Mouse (Mus musculus) MN1 (cell line): ENCODE measurements around the gene Pdxp.
A peak's percentile ranks its signal among the peaks of the same experiment; 100 is the strongest.
"Not testable (repeated sequence)": the region's sequence is repeated elsewhere in the genome, so short reads cannot be mapped to it uniquely, and the experiment has no call there.

Experiments
- DNase-seq: peaks from one replicate; pipeline ENCODE4 v3.0.0-alpha.2; 2016; ENCODE audit warnings: low spot score

Pdxp gene

DNA sequence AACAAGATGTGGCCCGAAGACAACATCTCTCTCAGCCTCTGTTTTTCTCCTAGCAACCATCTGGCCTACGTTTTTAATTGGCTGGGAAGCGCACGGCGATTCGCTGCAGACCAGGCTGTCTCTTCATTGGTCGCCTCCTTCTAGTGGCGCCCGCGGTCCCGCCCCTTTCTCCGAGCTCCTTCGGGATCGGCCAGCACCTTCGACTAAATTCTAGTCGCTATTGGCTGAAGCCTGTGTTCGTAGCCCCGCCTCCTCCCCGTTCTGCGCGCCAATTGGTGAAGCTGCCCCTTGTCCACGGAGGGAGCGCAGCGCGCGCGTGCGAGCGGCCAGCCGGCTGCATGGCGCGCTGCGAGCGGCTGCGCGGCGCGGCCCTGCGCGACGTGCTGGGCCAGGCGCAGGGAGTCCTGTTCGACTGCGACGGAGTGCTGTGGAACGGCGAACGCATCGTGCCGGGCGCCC, at the start of gene Pdxp:
Gene Pdxp (plus strand): TSS at position 288 of the 459 bp plus-strand sequence.
- DNase-seq: peak; percentile 100

DNA sequence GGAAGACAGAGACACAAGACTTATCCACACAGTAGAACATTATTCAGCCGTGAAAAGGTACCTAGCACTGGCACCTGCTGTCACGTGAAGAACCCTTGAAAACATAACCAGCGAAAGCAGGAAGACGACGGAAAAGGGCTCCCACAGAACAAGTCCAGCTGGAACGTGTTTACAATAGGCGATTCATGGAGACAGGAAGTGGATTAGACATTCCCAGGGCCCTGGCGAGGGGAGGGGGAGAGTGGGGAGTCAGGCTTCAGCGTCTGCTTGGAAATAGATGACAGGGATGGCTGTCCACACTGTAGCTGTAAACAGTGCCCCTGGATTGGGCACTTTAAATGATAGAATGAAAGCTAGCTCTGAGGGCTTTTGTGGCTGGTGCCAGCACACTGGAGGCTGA, 45.3 kb upstream of the Pdxp start:
- peak; percentile 44 for DNase-seq

DNA sequence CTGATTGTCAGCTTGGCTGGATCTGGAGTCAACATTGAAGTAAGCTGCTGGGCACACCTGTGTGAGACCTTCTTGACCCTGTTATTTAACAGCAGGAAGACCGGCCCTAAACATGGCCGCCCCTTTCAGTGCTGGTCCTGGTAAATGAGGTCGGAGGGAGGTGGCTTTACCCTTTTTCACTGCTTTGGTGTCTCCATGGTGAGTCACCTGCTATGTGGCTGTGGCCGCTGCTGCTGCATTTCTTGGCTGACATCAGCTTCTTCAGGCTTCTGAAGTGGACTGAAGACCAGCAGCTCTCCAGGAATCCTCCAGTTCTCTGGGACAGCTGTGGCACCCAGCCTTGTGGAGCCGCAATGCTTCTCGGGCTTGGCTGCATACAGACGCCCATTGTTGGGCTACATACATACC, 44.9 kb upstream of the Pdxp start:
- DNase-seq: peak; percentile 74

DNA sequence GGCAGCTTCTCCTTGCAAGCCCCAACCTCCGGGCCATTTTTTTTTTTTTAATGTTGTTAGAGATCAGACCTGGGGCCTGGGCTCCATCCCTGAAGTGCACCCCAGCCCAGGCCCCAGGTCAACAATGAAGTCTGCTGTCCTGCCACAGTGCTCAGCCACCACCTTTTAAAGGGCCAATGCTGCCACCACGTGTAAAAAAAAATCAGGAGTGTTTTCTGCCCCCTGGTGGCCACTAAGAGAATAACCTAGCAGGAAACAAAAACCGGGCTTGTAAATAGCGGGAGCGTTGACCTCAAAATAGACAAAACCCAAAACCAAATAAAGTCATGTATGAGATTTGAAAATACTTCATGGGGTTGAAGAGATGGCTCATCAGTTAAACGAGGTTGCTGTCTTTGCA, 43.9 kb upstream of the Pdxp start:
- peak; percentile 81 for DNase-seq

DNA sequence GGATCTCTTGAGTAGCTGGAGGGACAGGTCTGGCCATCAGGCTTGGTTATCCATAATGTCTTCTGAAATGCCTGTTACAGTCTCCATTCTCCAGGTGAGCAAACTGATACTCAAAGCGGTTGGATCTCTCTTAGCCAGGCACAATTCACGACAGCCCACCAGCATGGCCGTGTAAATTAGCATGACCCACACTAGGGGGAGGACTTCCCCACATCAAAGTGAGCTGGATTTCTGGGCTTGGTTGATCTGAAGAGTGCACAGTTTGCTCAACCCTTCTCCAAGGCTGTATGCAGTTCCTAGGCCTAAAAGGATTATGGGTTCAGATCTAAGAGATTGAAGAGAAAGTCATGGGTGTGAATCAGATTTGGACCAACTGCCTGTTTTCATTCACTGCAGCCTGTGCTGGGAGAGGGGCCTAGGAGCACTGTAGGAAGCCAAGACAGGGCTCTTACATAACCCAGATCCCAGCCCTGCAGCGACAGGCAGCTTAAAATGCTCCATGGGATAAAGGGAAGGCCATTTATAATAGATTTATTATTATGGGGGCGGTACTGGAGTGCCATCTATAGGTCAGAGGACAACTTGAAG, 41.6 kb upstream of the Pdxp start:
- peak; percentile 39 for DNase-seq

DNA sequence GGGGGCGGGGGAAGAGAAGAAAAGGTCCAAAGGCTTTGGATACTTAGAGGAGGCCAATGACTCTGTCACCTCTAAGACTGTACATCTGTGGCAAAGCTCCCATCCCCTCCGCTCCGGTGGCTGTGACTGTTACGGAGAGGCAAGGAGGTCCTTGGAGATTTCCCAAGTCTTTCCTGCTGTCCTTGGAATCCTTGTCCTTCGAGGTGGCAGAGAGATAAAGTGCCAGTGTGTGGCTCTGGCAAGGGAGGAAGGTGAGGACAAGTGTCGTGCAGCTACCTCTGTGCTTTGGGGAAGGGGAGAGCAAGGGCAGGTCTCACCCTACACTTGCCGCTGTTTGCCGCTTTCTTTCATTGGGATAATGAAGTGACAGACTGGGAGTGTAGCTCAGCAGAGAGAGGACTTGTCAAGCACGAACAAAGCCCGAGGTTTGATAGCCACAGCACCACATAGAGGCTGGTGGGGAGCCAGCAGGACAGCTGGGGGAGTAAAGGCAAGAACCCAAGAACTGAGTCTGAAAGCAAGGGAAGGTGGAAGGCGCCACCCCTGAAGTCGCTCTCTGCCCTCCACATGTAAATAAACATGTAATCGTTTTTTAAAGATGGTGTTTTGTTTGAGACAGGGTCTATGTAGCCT, 39.8 kb upstream of the Pdxp start:
- no peak for DNase-seq

DNA sequence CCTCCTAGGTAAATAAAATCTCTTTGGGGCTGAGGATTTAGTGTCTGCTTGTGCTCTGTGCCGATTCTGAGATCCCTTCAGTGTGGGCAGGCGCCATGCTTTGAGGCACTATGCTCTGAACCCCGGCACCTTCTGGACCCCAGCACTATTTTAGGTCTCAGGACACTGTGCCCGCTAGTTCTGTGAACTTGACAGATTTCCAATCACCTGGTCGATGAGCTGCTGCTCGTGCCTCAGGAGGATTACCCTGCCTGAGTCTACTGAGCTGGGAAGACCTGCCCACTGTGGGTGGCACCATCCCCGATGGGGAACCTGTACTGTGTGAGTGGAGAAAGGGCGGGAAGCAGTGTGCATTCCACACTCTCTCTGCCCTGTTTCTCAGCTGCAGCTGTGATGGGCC, 38.7 kb upstream of the Pdxp start:
- DNase-seq: no peak

DNA sequence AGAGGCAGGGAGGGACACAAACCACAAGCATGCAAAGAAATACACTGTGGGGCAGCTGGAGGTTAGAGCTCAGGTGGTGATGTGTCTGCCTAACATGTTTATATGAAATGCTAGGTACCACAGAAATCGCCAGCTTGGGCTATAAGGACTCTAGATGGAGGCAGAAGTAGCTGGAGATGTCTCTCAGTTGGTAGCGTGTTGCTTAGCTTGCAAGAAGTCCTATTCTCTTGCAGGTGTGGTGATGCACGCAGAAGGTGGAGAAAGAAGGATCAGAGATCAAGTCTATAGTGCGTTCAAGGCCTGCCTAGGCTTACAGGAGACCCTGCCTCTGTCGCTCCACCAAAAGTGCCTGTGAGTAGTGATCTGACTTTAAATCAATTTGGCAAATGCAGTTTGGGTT, 38.2 kb upstream of the Pdxp start:
- no peak for DNase-seq

DNA sequence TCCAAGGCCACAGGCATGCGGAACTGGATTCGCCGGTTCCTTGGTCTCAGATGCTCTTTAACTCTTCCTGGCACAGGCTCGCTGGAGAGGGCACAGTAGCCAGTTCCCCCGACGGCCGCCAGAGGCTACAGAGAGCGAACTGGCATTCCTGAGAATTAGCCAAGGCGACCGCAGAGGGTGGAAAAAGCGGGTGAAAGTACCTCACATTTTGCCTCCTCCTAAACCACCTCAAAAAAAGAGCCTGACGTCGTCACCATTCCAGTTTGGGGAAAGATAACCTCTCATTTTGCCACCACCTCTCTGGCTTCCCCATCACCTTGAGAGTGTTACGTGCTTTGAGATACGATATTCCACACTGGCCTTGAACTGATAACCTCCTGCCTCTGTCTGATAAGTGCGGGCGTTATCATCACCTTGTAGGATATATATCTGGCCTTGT, 37.4 kb upstream of the Pdxp start:
- peak; percentile 91 for DNase-seq

DNA sequence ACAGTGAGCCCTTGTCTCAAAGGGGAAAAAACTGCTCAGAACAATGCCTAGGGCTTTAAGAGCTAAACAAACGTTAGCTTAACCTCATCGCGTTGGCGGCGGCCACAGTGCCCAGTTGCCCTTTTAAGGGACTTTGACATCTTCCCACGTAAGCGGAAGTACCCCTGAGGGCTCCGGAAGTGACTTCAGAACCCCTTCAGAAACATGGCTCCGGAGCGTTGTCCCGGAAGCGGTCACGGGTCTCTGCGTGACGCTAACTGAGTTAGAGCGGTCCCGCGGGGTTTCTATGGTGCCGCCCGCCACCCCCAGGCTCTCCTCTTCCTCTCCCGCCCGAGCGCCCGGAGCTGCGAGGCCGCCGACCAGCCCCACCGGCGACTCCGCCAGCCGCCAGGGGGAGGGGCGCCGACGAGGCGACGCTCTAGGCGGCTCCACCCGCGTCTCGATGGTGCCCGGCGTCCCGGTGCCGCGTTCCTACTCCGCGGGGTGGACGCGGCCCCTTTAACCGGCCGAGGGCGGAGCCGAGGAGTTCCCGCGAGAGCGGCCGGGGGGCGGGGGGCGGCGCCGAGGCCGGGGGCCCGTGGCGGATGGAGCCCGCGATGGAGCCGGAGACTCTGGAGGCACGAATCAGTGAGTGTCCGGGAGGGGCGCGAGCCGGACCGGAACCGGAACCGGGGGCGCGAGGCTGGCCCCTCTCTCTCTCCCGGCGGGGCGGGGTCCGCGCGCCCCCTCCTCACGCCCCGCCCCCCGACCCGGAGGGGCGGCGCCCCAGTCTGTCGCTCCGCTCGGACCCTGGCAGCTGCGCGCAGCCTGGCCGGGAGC, 36.5 kb upstream of the Pdxp start, which contains the start of gene Gga1:
Gene Gga1 (plus strand): TSS at position 200 of the 819 bp plus-strand sequence.
- DNase-seq: peak; percentile 99

DNA sequence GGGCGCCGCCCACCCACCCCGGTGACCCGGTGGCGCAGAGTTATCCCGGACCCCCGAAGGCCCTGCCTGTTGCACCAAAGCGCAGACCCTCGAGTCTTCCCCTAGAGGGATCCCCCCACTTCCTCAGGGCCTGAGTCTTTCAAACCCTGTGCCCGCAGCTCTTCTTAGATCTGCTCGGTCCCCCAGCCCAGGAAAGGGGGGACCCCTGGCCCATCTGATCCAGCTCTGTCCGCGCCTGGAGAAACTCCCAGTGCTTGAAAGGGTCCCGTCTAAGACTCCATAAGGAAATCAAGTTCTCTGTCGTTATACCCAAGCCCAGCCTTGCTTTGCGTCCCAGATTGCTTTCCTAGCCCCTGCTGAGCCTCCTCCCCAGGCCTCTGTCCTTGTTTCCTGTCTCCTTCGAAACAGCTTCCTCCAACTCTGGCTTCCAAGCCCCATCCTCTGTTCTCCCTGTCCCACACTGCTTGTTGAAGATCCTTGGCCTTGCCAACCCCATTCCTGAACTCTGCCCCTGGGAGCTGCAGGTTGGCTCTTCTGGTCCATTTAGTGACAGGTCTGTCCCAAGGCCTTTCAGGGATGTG, 35.8 kb upstream of the Pdxp start:
- DNase-seq: peak; percentile 62

DNA sequence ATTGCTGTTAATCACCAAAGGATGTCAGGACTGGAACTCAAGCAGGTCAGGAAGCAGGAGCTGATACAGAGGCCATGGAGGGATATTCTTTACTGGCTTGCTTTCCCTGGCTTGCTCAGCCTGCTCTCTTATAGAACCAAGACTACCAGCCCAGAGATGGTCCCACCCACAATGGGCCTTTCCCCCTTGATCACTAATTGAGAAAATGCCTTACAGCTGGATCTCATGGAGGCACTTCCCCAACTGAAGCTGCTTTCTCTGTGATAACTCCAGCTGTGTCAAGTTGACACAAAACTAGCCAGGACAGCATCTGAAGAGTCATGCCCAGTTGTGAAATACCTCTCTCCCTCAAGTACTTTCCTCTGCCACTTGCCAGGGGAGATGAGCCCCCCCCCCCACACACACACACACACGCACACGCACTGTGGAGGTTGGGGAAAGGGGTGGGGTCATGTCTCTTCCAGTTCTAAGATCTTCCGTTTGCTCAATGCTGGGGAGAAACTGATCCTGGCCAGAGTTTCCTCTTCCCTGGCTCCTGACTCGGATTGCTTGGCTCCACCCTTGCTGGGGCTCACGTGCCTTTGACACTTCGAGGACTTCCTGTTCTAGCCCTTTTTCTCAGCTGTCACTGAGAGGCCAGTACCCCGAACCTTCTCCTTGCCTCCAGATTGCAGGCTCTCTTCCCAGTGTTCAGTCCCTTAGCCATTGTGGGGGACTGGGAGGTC, 34.8 kb upstream of the Pdxp start:
- DNase-seq: not testable (repeated sequence)

DNA sequence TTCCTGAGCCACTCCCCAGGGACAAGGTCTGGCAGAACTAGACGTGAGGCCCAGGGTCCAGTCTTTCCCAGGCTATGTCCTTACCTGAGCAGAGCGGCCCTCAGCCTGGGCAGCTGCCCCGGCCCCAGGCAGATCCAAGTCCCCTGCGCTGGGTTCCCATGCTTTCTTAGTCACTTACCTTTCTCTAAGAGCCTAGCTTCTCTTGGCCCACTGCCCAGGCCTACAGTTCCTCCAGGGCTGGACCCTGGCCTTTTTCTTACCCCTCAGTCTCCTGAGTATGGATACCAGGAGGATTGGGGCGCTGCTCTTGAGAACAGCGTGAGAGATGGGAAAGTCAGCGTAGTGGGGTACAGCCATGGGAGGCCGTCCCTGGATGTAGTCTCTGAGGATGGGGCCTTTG, 33.3 kb upstream of the Pdxp start:
- DNase-seq: peak; percentile 65

DNA sequence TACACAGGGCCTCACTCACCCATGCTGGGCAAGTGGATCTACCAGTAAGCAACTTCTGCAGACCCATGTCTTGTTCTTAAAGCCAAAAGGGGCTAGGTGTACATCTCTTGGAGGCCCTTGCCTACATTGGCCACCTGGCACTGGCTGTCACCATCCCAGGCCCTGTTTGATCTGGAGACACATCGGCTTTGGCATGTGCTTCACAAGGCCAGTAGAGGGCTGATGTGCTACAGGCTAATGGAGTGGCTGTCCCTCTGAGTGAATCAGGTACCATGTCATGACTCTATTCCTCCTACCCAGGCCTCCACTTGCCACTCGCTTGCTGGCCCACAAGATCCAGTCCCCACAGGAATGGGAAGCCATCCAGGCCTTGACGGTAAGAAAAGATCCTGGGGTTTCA, 31.9 kb upstream of the Pdxp start:
- DNase-seq: no peak

DNA sequence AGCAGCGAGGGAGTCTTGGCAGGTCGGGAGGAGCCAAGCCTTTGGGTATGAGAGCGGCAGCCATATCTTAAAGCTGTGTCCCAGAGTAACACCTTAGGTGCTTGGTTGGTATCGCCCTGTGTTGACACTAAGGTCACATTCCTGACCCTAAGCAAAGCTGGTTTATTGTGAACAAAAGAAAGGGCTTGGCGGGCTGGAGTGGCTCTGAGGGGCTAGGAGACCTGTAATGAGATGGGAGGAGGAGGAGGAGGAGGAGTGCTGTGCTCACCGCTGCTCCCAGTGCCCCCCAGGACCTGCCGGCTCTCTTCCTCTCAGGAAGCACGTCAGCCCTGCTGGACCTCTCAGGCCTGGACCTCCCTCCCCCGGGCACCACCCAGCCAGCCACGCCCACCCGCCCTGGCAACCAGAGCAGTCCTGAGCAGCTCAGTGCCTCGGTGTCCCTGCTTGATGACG, 24.3 kb upstream of the Pdxp start:
- DNase-seq: peak; percentile 65

DNA sequence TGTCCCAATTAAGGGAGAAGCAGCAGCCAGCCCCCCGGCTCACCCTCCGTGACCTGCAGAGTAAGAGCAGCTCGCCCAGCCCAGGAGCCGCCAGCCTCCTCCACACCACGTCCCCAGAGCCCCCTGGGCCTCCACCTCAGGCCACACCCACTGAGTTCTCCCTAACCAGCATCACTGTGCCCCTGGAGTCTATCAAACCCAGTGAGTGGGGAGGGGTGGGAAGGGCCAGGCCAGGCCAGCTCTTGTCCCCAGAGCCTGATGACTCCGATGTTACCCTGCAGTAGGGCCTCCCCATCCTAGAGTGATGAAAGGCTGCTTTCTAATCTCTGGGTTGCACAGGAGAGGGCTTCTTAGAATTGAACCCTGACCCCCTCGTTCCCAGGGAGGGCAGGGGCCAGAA, 21.3 kb upstream of the Pdxp start:
- DNase-seq: peak; percentile 68

DNA sequence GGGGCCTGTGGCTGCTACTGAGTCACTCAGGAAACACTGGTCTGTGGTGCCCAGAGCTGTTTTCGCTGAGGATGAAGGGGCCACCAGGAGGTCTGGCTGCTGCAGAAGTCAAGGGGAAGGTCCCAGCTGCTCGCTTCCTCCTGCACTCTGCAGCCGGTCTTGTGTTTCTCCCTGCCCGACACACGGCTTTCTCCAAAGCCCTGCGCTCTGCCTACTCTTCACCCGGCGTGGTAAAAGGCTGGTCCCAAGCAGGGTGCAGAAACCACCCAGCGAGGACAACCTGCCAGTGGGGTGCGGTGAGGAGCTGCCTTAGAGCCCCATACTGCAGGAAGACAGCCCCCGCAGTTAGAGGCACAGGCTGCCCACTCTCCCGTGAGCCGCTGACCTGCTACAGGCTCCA, 19.0 kb upstream of the Pdxp start:
- no peak for DNase-seq

DNA sequence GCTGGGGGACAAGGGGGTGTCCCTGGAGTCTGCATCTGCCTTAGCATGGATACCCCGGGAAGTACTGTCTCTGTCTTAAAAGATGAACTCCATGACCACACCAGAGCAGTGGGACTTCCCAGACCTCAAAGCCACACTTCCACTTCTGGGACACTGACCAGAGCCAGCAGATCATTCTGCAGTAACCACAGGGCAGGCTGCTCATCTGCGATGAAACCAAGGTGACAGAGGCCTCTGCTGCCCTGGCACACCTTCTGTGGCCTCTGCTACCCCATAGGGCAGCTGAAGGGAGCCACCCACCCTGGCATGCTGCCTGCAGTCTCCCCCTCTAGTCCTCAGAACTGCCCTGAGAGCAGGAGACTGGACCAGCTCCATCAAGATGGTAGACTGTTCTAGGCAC, 18.0 kb upstream of the Pdxp start:
- DNase-seq: peak; percentile 70

DNA sequence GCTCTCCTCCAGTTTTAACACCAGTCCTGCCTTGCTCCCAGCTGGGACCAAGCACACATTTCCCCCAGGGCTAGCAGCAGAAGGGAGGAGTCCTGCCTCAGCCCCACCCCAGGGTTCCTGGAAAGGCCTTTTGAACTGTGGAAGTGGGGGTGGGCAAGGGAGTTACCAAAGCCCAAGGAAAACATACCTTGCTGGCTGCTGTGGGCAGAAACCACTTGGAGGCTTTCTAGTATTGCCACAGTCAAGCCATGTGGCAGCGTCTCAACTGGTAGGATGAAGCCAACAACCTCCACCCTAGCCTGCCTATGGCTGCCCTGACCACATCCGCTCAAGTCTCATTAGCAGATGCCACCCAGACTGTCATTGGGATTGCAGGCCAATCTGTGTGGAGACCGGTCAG, 17.6 kb upstream of the Pdxp start:
- DNase-seq: peak; percentile 51

DNA sequence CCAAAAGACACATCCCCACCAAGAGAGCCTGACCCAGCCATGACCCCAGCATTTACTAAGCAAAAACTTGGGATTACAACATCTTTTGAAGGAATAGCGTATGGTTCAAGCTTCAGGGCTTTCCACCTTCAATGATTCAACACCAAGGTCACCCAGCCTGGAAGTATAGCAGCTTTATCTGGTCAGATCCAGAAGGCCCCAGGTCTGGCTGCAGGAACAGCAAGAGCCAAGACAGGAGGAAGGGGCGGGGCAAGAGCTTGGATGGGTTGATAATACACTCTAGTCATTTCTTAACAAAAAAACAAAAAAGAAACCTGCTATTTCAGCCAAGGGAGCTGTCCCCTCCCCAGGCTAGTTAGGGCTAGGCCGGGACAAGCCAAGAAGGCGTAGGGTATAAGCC, 16.2 kb upstream of the Pdxp start:
- no peak for DNase-seq

DNA sequence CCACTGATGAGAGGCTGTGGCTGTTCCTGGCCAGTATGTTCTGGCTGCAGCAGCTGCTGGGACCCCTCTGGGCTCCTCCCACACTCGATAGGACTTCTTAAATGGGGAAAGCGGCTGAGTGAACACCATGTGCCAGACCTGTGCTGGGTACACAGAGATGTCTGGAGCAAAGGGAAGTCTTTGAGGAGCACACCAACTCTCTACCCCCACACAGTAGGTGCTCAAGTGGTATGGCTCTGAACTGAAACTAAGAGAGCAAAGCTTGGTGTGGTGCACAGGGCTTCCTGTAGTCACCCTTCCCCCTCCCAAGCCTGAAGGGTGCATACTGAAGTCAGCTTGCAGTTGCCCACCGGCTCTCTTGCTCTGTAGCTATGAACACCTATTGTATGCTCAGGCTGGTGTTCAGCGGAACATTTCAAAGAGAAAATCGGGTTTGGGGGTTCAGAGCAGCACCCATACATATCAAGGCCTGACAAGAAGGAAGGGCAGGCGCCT, 15.2 kb upstream of the Pdxp start:
- no peak for DNase-seq

DNA sequence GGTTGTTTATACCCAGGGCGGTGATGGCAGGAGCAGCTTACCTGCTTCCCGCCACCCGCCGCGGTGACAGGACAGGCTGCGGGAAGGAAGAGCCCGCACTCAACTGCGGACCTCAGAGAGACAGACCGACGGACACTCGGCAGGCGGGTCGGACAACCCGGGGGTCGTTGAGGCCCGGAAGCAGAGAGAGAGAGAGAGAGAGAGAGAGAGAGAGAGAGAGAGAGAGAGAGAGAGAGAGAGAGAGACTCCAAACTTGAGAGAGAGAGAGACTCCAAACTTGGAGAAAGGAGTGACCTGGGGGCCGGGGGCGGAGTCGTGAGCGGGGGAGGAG, 14.3 kb upstream of the Pdxp start, which contains the start of gene Gm49510:
Gene Gm49510 (plus strand): TSS at position 259 of the 331 bp plus-strand sequence.
- no peak for DNase-seq
